Mouse (Mus musculus) cerebellum, adult 2 months (tissue): ENCODE measurements around the gene Bbs7. TPM values are rescaled to one million over a fixed set of nuclear protein-coding genes. Genes with fewer than 3 reads are reported as not detected.

Experiments used
- DNase-seq, 2 experiments: peaks; one replicate each; pipeline ENCODE4 v3.0.0; 2021
- H3K27ac ChIP-seq: fragments of 200-500 bp; 2 replicates; pipeline ENCODE4 v1.5.1; 2012; ENCODE audit warnings: low read length, control low read depth, inconsistent platforms; ENCODE audit not compliant: insufficient read depth
- H3K27me3 ChIP-seq: fragments of 200-500 bp; 2 replicates; pipeline ENCODE4 v1.6.1; 2012; ENCODE audit warnings: inconsistent platforms, mild to moderate bottlenecking, low read length, moderate library complexity; ENCODE audit not compliant: control insufficient read depth, insufficient read depth
- H3K4me1 ChIP-seq: fragments of 200-500 bp; 2 replicates; pipeline ENCODE4 v1.6.1; 2011; ENCODE audit warnings: low read length; ENCODE audit not compliant: control insufficient read depth, insufficient read depth
- H3K4me3 ChIP-seq: fragments of 200-500 bp; replicated peaks from 2 replicates; pipeline ENCODE3; 2011; ENCODE audit warnings: mild to moderate bottlenecking, low read depth, low read length, control low read depth; ENCODE audit not compliant: insufficient read depth
- CTCF ChIP-seq: fragments of 200-500 bp; IDR thresholded peaks from 2 replicates; pipeline ENCODE4 v1.5.1; 2011; ENCODE audit warnings: low read depth, mild to moderate bottlenecking, control low read depth, low read length, moderate library complexity, borderline replicate concordance; ENCODE audit not compliant: insufficient read depth
- POLR2A ChIP-seq: fragments of 200-500 bp; IDR thresholded peaks from 2 replicates; pipeline ENCODE4 v1.6.1; 2011; ENCODE audit warnings: low read length, control low read depth, borderline replicate concordance; ENCODE audit not compliant: insufficient read depth
- WGBS: fragments of 180-500 bp; shearing (Covaris S2); methylation state at CpG from one replicate; pipeline ENCODE4 v1.1.7; 2018; 5-methylcytosine and 5-hydroxymethylcytosine counted together
- polyA plus RNA-seq: library from polyadenylated mRNA; depleted of rRNA; stranded (reverse); fragments of >200 nt; gene quantifications from 2 replicates; pipeline ENCODE4 v1.2.3, GENCODE M21; 2012

Gene Bbs7
- polyA plus RNA-seq, 1 experiment: 18.6 TPM

- no peaks in the 10 kb centered on the region for H3K4me1 ChIP-seq
- 57% methylated on average over 5 of the region's 5 CpGs for WGBS
- no peak overlapping the region for H3K27ac ChIP-seq
- H3K4me3 ChIP-seq: no peak overlapping the region
- DNase-seq: no peak
- TF ChIP-seq POLR2A: no peak
- no peak for TF ChIP-seq CTCF
- no peaks in the 10 kb centered on the region for H3K27me3 ChIP-seq
These were observed 43.4 kb downstream of the Bbs7 start for GRCm38 (mm10) chr3:36569836-36570235.

DNA sequence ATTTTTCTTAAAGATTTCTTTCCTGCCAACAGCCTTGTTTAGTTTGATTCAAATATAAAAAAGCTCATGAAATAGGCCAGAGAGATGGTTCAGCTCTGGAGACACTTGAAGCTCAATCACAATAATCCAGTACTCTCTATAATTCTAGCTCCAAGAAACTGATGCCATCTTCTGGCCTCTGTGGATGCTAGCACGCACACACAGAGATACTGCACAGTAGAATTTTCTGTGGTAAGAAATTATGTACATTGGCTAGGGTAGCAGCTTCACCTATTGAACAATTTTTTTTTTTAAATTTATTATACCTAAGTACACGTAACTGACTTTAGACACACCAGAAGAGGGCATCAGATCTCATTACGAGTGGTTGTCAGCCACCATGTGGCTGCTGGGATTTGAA, 49.6 kb downstream of the Bbs7 start:
- WGBS: 90% methylated on average over 3 of the region's 3 CpGs

DNA sequence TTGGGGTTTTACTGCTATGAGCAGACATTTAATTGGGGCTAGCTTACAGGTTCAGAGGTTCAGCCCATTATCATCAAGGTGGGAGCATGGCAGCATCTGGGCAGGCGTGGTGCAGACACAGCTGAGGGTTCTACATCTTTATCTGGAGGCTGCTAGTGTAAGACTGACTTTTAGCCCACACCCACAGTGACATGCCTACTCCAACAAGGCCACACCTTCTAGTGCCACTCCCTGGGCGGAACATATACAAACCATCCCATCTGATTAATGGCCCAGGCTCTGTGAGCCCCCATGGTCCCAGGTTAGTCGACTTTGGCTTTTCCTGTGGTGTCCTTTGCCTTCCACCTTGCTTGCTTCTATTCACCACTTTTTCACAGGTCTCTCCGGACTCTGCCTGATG, 53.7 kb downstream of the Bbs7 start:
- H3K4me3 ChIP-seq: no peak overlapping the region
- no peak for TF ChIP-seq POLR2A
- no peak for TF ChIP-seq CTCF
- H3K27ac ChIP-seq: no peak overlapping the region
- 88% methylated on average over 4 of the region's 4 CpGs for WGBS
- no peaks in the 10 kb centered on the region for H3K27me3 ChIP-seq
- no peaks in the 10 kb centered on the region for H3K4me1 ChIP-seq
- no peak for DNase-seq

More for the DNA sequence above, 49.6 kb downstream of the Bbs7 start:
- Histone ChIP-seq H3K27ac (no peak overlapping the region), H3K4me3 (no peak overlapping the region), H3K4me1 (no peaks in the 10 kb centered on the region), H3K27me3 (no peaks in the 10 kb centered on the region)
- no peak for TF ChIP-seq CTCF
- no peak for TF ChIP-seq POLR2A
- no peak for DNase-seq

GRCm38 (mm10) chr3:36557601-36558000, 55.7 kb downstream of the Bbs7 start:
- DNase-seq: no peak
- 96% methylated on average over 1 of the region's 1 CpGs for WGBS
- Histone ChIP-seq H3K27me3 (no peaks in the 10 kb centered on the region), H3K4me1 (no peaks in the 10 kb centered on the region), H3K27ac (no peak overlapping the region), H3K4me3 (no peak overlapping the region)
- TF ChIP-seq POLR2A (no peak), CTCF (no peak)

DNA sequence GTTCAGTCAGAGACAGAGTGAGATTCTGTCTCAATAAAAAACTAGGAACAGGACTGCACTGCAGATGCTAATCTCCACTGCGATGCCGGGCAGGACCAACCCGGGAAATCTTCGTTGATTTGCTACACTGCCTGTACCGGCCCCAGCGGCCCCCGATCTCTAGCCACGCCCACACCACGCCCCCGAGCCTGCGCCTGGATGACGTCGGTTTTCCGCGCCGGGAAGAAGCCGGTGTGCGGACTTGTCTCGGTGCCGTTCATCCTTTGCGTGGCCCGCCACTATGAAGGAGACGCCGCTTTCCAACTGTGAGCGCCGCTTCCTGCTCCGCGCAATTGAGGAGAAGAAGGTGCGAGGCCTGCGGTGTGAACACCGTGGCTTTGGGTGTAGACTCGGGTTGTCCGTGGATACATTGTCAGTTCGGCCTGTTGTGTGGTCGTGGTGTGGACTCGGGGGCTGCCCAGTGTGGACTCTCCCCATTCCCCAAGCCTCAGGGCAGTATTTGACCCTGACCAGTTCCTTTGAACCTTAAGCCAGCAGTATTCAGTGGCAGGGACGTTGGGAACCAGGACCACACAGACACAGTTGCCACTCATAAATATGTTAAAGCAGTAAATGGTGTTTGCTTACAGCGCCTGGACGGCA, 60.8 kb downstream of the Bbs7 start, which contains the start of gene Exosc9:
TSS of gene Exosc9 (plus strand) at position 201 of the 642 bp plus-strand sequence.
- peak within 1 kb of the TSS; percentile 69 for H3K27ac ChIP-seq
- H3K27me3 ChIP-seq: no peaks in the 10 kb centered on the region
- under 1% methylated on average over 39 of the region's 39 CpGs for WGBS
- DNase-seq: peak; percentile 94 to 97
- no peaks in the 10 kb centered on the region; the same call in 1 of the 2 replicates for H3K4me1 ChIP-seq
- peak; percentile 79 for TF ChIP-seq POLR2A
- TF ChIP-seq CTCF: no peak
- H3K4me3 ChIP-seq: peak within 1 kb of the TSS; percentile 91

GRCm38 (mm10) chr3:36551851-36552384, 61.4 kb downstream of the Bbs7 start:
- Histone ChIP-seq H3K27ac (peak overlapping the region; percentile 69), H3K4me1 (no peaks in the 10 kb centered on the region; the same call in 1 of the 2 replicates), H3K27me3 (no peaks in the 10 kb centered on the region), H3K4me3 (peak overlapping the region; percentile 91)
- no peak for TF ChIP-seq CTCF
- no peak for TF ChIP-seq POLR2A
- WGBS: 2% methylated on average over 12 of the region's 12 CpGs
- DNase-seq: peak in 1 of 2 experiments; percentile 49

DNA sequence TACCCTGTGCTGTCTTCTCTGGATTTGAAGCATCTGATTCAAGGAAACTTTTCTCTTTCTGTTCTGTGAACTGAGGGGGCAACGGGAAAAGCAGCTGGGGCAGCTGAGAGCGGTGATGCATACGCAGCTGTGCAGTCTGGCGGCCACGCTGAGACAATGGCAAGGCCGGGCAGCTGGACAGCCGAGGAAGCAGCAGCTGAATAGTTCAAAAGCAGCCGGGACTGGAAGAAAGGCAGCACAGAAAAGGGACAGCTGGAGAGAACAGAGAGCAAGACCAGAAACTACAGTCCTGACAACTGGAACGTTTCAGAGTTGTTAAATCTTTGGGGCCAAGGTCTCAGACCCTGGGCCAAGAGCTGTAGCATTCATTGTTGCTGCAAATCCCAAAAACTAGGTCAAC, 61.9 kb downstream of the Bbs7 start:
- Histone ChIP-seq H3K4me1 (no peaks in the 10 kb centered on the region; the same call in 1 of the 2 replicates), H3K27me3 (no peaks in the 10 kb centered on the region), H3K4me3 (peak overlapping the region; percentile 91), H3K27ac (peak overlapping the region; percentile 69)
- DNase-seq: peak in 1 of 2 experiments; percentile 40
- no peak for TF ChIP-seq CTCF
- no peak for TF ChIP-seq POLR2A
- WGBS: 3% methylated on average over 9 of the region's 9 CpGs

- DNase-seq: no peak
- H3K27ac ChIP-seq: no peak overlapping the region
- H3K27me3 ChIP-seq: no peaks in the 10 kb centered on the region
- no peak for TF ChIP-seq POLR2A
- no peak for TF ChIP-seq CTCF
- no peaks in the 10 kb centered on the region for H3K4me1 ChIP-seq
- WGBS: 76% methylated on average over 3 of the region's 3 CpGs
- no peak overlapping the region for H3K4me3 ChIP-seq
These were observed 68.3 kb downstream of the Bbs7 start for GRCm38 (mm10) chr3:36544961-36545360.
